Mouse (Mus musculus) stomach, embryonic 16.5 days (tissue): Measurements from ENCODE around the gene Fads2. TPM values are rescaled to one million over a fixed set of nuclear protein-coding genes. Genes with fewer than 3 reads are reported as not detected.

Experiments
- ATAC-seq: fragments of 200-750 bp; cut with Nextera tagmentation; 2 replicates; pipeline ENCODE4 v1.8.0; 2017; ENCODE audit warnings: moderate number of reproducible peaks, moderate TSS enrichment; ENCODE audit not compliant: insufficient read depth, low FRiP score
- H3K27ac ChIP-seq: fragments of 300-500 bp; sonication (generic); 2 replicates; pipeline ENCODE4 v1.5.1; 2014; ENCODE audit warnings: low read length
- H3K27me3 ChIP-seq: fragments of 300-500 bp; sonication (generic); 2 replicates; pipeline ENCODE4 v1.6.1; 2014; ENCODE audit warnings: low read length, control low read depth, mixed read lengths; ENCODE audit not compliant: control insufficient read depth, insufficient read depth
- H3K36me3 ChIP-seq: fragments of 300-500 bp; sonication (generic); 2 replicates; pipeline ENCODE4 v1.6.1; 2014; ENCODE audit warnings: low read length; ENCODE audit not compliant: control insufficient read depth, insufficient read depth
- H3K4me1 ChIP-seq: fragments of 300-500 bp; sonication (generic); 2 replicates; pipeline ENCODE4 v1.6.1; 2014; ENCODE audit warnings: low read length, control low read depth, mixed read lengths; ENCODE audit not compliant: control insufficient read depth, insufficient read depth
- H3K4me2 ChIP-seq: fragments of 300-500 bp; sonication (generic); 2 replicates; pipeline ENCODE4 v1.6.1; 2014; ENCODE audit warnings: low read depth, low read length, mixed read lengths
- H3K4me3 ChIP-seq: fragments of 300-500 bp; sonication (generic); replicated peaks from 2 replicates; pipeline ENCODE4 v1.5.1; 2014; ENCODE audit warnings: mild to moderate bottlenecking, low read length
- H3K9ac ChIP-seq: fragments of 300-500 bp; sonication (generic); 2 replicates; pipeline ENCODE4 v1.6.1; 2014; ENCODE audit warnings: low read length
- H3K9me3 ChIP-seq: fragments of 300-500 bp; sonication (generic); replicated peaks from 2 replicates; pipeline ENCODE4 v1.6.1; 2016; ENCODE audit warnings: low read length, control low read depth; ENCODE audit not compliant: control insufficient read depth
- WGBS: fragments of 180-500 bp; shearing (Covaris S2); extraction: QIAGEN DNeasy Blood & Tissue Kit; methylation state at CpG from one replicate; pipeline ENCODE4 v1.1.7; 2014; 5-methylcytosine and 5-hydroxymethylcytosine counted together
- polyA plus RNA-seq: library from polyadenylated mRNA; unstranded; fragments of >200 nt; fragmentation: Nextera tagmentation; extraction: Ambion mirVana; gene quantifications from 2 replicates; pipeline ENCODE4 v1.2.1, GENCODE M21; 2015

The Fads2 gene
- polyA plus RNA-seq, 1 experiment from 2014 or later = 102 TPM

- WGBS = 78% methylated on average over 5 of the region's 5 CpGs
- ATAC-seq = no peak
- no peak overlapping the region for H3K9ac ChIP-seq
- no peak overlapping the region for H3K27ac ChIP-seq
- no peak overlapping the region for H3K4me3 ChIP-seq
- no peaks in the 10 kb centered on the region for H3K36me3 ChIP-seq
- H3K9me3 ChIP-seq = no peaks in the 10 kb centered on the region
- H3K27me3 ChIP-seq = no peaks in the 10 kb centered on the region
- H3K4me2 ChIP-seq = no peak overlapping the region
- no peaks in the 10 kb centered on the region for H3K4me1 ChIP-seq
These were observed 5.6 kb upstream of the Fads2 start for GRCm38 (mm10) chr19:10107051-10107611.

- Histone ChIP-seq H3K4me1 (no peaks in the 10 kb centered on the region), H3K4me3 (no peak overlapping the region), H3K9me3 (no peaks in the 10 kb centered on the region), H3K9ac (no peak overlapping the region), H3K27me3 (no peaks in the 10 kb centered on the region), H3K36me3 (no peaks in the 10 kb centered on the region), H3K4me2 (no peak overlapping the region), H3K27ac (no peak overlapping the region)
- WGBS = 86% methylated on average over 2 of the region's 2 CpGs
- ATAC-seq = no peak
These were observed 5.1 kb upstream of the Fads2 start for GRCm38 (mm10) chr19:10106634-10107033.

- Histone ChIP-seq H3K4me1 (peaks cover under 1% of the 10 kb centered on the region; the same call in 1 of the 2 replicates), H3K36me3 (no peaks in the 10 kb centered on the region), H3K27me3 (no peaks in the 10 kb centered on the region), H3K4me2 (no peak overlapping the region), H3K9ac (no peak overlapping the region), H3K4me3 (no peak overlapping the region), H3K27ac (no peak overlapping the region), H3K9me3 (no peaks in the 10 kb centered on the region)
- WGBS = 78% methylated on average over 10 of the region's 10 CpGs
- no peak for ATAC-seq
These were observed 3.5 kb upstream of the Fads2 start for GRCm38 (mm10) chr19:10105034-10105493.

GRCm38 (mm10) chr19:10104234-10104633 lies 2.7 kb upstream of the Fads2 start:
- no peak for ATAC-seq
- no peaks in the 10 kb centered on the region for H3K27me3 ChIP-seq
- no peak overlapping the region for H3K4me2 ChIP-seq
- no peak overlapping the region for H3K4me3 ChIP-seq
- no peak overlapping the region for H3K27ac ChIP-seq
- no peaks in the 10 kb centered on the region for H3K9me3 ChIP-seq
- H3K9ac ChIP-seq = no peak overlapping the region
- H3K4me1 ChIP-seq = peaks cover 8% of the 10 kb centered on the region; the same call in 1 of the 2 replicates
- H3K36me3 ChIP-seq = no peaks in the 10 kb centered on the region
- WGBS = 85% methylated on average over 6 of the region's 6 CpGs

DNA sequence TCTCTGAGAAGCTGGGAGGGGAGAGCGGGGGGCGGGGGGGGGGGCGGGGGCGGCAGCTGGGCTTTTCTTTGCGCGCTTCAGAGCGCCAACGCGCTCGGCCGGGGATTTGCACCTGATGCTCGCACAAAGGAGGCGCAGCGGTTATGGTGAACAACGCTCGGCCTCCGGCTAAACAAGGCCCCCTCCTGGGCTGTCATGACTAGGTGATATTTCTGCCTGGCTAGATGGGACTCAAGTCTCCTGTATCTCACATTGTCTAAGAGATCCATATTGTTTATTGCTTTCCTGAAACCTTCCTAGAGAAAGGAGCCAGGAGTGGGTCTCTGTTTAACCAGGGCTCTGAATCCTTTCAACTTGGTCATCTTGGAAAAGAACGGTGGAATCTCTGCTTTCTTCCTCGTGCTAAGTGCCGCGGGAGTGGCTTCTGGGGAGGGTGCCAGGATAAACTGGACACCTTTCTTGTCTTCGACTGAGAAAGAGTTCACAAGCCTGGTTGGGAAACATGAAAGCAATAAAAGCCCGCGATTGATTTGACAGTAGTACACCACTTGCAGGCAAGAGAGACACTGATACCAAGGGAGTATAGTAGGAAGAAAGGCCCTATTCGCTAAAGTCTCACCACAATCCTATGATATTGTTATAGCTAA lies 631 bp upstream of the Fads2 start:
- Histone ChIP-seq H3K36me3 (no peaks in the 10 kb centered on the region), H3K4me1 (peaks cover 9% of the 10 kb centered on the region; the same call in 1 of the 2 replicates), H3K4me2 (peak overlapping the region; percentile 76), H3K27ac (peak overlapping the region; percentile 90), H3K9me3 (no peaks in the 10 kb centered on the region), H3K4me3 (peak overlapping the region; percentile 67), H3K9ac (peak overlapping the region; percentile 82), H3K27me3 (no peaks in the 10 kb centered on the region)
- no peak for ATAC-seq
- WGBS = 3% methylated on average over 21 of the region's 25 CpGs

- peak; percentile 68 for ATAC-seq
- H3K4me1 ChIP-seq = peaks cover 12% of the 10 kb centered on the region; the same call in 1 of the 2 replicates
These were observed 895 bp downstream of the Fads2 start for GRCm38 (mm10) chr19:10100631-10101071.

GRCm38 (mm10) chr19:10097826-10098225 lies 3.7 kb downstream of the Fads2 start:
- H3K4me1 ChIP-seq = peaks cover 15% of the 10 kb centered on the region; the same call in 1 of the 2 replicates
- ATAC-seq = no peak
- 86% methylated on average over 5 of the region's 5 CpGs for WGBS

More at GRCm38 (mm10) chr19:10100631-10101071, 895 bp downstream of the Fads2 start:
- peak overlapping the region; percentile 67 for H3K4me3 ChIP-seq
- H3K27me3 ChIP-seq = no peaks in the 10 kb centered on the region
- H3K9ac ChIP-seq = peak overlapping the region; percentile 82
- peak overlapping the region; percentile 76 for H3K4me2 ChIP-seq
- 0% methylated on average over 21 of the region's 21 CpGs for WGBS
- peak overlapping the region; percentile 90 for H3K27ac ChIP-seq
- no peaks in the 10 kb centered on the region for H3K36me3 ChIP-seq
- no peaks in the 10 kb centered on the region for H3K9me3 ChIP-seq

DNA sequence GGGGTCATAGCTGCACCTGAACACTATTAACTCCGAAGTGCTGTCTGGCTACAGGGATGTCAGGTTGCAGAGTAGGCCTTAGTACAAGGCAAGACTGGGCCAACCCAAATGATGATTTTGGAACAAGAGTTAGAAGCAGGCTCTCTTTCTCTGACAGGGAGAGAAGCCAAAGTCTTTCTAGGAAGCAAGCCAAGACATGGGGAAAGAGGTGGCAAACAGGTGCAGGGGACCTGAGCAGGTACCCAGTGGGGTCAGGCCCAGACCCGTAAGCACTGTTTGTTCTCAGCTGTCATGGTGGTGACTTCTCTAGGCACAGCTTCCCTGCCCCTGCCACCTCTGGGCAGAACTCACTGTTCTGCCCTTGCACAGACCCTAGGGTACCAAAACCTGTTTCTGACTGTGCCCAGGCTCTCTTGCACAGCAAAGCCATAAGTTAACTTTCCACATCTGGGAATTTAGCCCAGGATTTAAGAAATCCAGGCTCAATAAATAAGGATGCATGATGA lies 5.1 kb downstream of the Fads2 start:
- H3K27ac ChIP-seq = no peak overlapping the region
- H3K4me3 ChIP-seq = no peak overlapping the region
- no peak overlapping the region for H3K4me2 ChIP-seq
- H3K27me3 ChIP-seq = no peaks in the 10 kb centered on the region
- H3K9me3 ChIP-seq = no peaks in the 10 kb centered on the region
- WGBS = 88% methylated on average over 2 of the region's 2 CpGs
- no peaks in the 10 kb centered on the region for H3K36me3 ChIP-seq
- H3K4me1 ChIP-seq = peaks cover 15% of the 10 kb centered on the region; the same call in 1 of the 2 replicates
- no peak for ATAC-seq
- no peak overlapping the region for H3K9ac ChIP-seq

More at GRCm38 (mm10) chr19:10097826-10098225, 3.7 kb downstream of the Fads2 start:
- H3K9ac ChIP-seq = no peak overlapping the region
- H3K36me3 ChIP-seq = no peaks in the 10 kb centered on the region
- no peak overlapping the region for H3K27ac ChIP-seq
- no peak overlapping the region for H3K4me2 ChIP-seq
- no peaks in the 10 kb centered on the region for H3K27me3 ChIP-seq
- H3K4me3 ChIP-seq = no peak overlapping the region
- no peaks in the 10 kb centered on the region for H3K9me3 ChIP-seq

DNA sequence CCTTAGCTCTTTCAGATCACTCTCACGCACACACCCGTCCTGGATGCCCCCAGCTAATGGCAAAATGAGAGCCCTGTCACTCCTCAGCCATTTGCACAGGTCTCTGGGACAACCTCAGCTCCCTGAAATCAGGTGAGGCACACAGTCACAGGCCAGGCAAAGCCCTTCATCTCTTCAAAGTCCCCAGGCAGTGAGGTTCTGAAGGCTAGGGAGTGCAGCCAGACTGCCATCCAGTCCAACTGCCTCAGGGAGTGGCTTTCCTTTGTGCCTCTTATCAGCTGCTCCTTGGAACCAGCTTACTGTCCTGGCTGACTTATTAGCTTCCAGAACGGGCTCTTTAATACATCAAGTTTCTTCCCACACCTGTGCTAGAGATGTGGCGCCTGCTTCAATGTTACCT lies 6.9 kb downstream of the Fads2 start:
- H3K9ac ChIP-seq = no peak overlapping the region
- H3K27me3 ChIP-seq = no peaks in the 10 kb centered on the region
- no peaks in the 10 kb centered on the region for H3K9me3 ChIP-seq
- peak; percentile 79 for ATAC-seq
- 65% methylated on average over 4 of the region's 4 CpGs for WGBS
- H3K4me1 ChIP-seq = 0 out of 2 replicates have a peak, but pooled peaks cover 11% of the 10 kb centered on the region
- no peaks in the 10 kb centered on the region for H3K36me3 ChIP-seq
- no peak overlapping the region for H3K4me2 ChIP-seq
- H3K4me3 ChIP-seq = no peak overlapping the region
- peak overlapping the region; percentile 34; the same call in 1 of the 2 replicates for H3K27ac ChIP-seq
